Mouse (Mus musculus): ENCODE measurements around the gene Trim44. TPM values are rescaled to one million over a fixed set of nuclear protein-coding genes. Genes with fewer than 3 reads are reported as not detected.

Gene Trim44
- total RNA-seq, 2 experiments from 2014 or later, result 41.5 to 43.7 TPM

- no peak for DNase-seq (ENCODE audit: low spot score in 2 of 2)
Observed at GRCm38 (mm10) chr2:102365983-102366545, 41.6 kb downstream of the Trim44 start.

GRCm38 (mm10) chr2:102364565-102365200 lies 42.9 kb downstream of the Trim44 start:
- no peak for DNase-seq (ENCODE audit: low spot score in 2 of 2)

- no peak for DNase-seq (ENCODE audit: low spot score in 2 of 2)
Observed at GRCm38 (mm10) chr2:102362896-102363530, 44.6 kb downstream of the Trim44 start.

- no peak for DNase-seq (ENCODE audit: low spot score in 2 of 2)
Observed at GRCm38 (mm10) chr2:102362266-102362665, 45.4 kb downstream of the Trim44 start.

- no peak for DNase-seq (ENCODE audit: low spot score in 2 of 2)
Observed at GRCm38 (mm10) chr2:102356879-102357695, 50.5 kb downstream of the Trim44 start.

GRCm38 (mm10) chr2:102354076-102354475 lies 53.6 kb downstream of the Trim44 start:
- DNase-seq (ENCODE audit: low spot score in 2 of 2), result no peak

- DNase-seq (ENCODE audit: low spot score in 2 of 2), result no peak
Observed at GRCm38 (mm10) chr2:102341429-102341828, 66.2 kb downstream of the Trim44 start.

GRCm38 (mm10) chr2:102336816-102337215 lies 70.8 kb downstream of the Trim44 start:
- no peak for DNase-seq (ENCODE audit: low spot score in 2 of 2)

GRCm38 (mm10) chr2:102331932-102332331 lies 75.7 kb downstream of the Trim44 start:
- no peak for DNase-seq (ENCODE audit: low spot score in 2 of 2)

- DNase-seq (ENCODE audit: low spot score in 2 of 2), result no peak
Observed at GRCm38 (mm10) chr2:102331092-102331491, 76.5 kb downstream of the Trim44 start.

GRCm38 (mm10) chr2:102325921-102326320 lies 81.7 kb downstream of the Trim44 start:
- no peak for DNase-seq (ENCODE audit: low spot score in 2 of 2)

GRCm38 (mm10) chr2:102324336-102324735 lies 83.3 kb downstream of the Trim44 start:
- DNase-seq (ENCODE audit: low spot score in 2 of 2), result no peak

GRCm38 (mm10) chr2:102316540-102316939 lies 91.1 kb downstream of the Trim44 start:
- DNase-seq (ENCODE audit: low spot score in 2 of 2), result no peak

GRCm38 (mm10) chr2:102315153-102315552 lies 92.5 kb downstream of the Trim44 start:
- no peak for DNase-seq (ENCODE audit: low spot score in 2 of 2)

GRCm38 (mm10) chr2:102314610-102315009 lies 93.0 kb downstream of the Trim44 start:
- DNase-seq (ENCODE audit: low spot score in 2 of 2), result no peak

- no peak for DNase-seq (ENCODE audit: low spot score in 2 of 2)
Observed at GRCm38 (mm10) chr2:102314068-102314467, 93.6 kb downstream of the Trim44 start.

GRCm38 (mm10) chr2:102312903-102313302 lies 94.7 kb downstream of the Trim44 start:
- no peak for DNase-seq (ENCODE audit: low spot score in 2 of 2)

GRCm38 (mm10) chr2:102303274-102303673 lies 104.4 kb downstream of the Trim44 start:
- DNase-seq (ENCODE audit: low spot score in 2 of 2), result no peak

- DNase-seq (ENCODE audit: low spot score in 2 of 2), result no peak
Observed at GRCm38 (mm10) chr2:102302532-102302931, 105.1 kb downstream of the Trim44 start.

- DNase-seq (ENCODE audit: low spot score in 2 of 2), result peak in 1 of 2 experiments; percentile 61
Observed at GRCm38 (mm10) chr2:102294827-102295270, 112.8 kb downstream of the Trim44 start.

GRCm38 (mm10) chr2:102293181-102293580 lies 114.4 kb downstream of the Trim44 start:
- no peak for DNase-seq (ENCODE audit: low spot score in 2 of 2)

- DNase-seq (ENCODE audit: low spot score in 2 of 2), result no peak
Observed at GRCm38 (mm10) chr2:102292051-102292450, 115.6 kb downstream of the Trim44 start.
